Mouse (Mus musculus) liver, postnatal 0 days (tissue): ENCODE data around the gene Hes3.

Source experiments
- CTCF ChIP-seq: sonication (generic); IDR thresholded peaks from 2 replicates; pipeline ENCODE4 v1.5.1; 2016; ENCODE audit warnings: antibody characterized with exemption, low read depth
- EP300 ChIP-seq: IDR thresholded peaks from 2 replicates; pipeline ENCODE4 v1.6.1; 2016; ENCODE audit warnings: antibody characterized with exemption, low read depth, mild to moderate bottlenecking

- no peak for TF ChIP-seq CTCF
- no peak for TF ChIP-seq EP300
Measured at GRCm38 (mm10) chr4:152288398-152288945, 3.0 kb downstream of the Hes3 start.
